ENCODE assay signal across 8 mouse cellular contexts in genomic region chr14:73382699-73383098, GRCm38 (mm10). TPM values are rescaled to one million over a fixed set of nuclear protein-coding genes. Genes with fewer than 3 reads are reported as not detected.
A peak's percentile ranks its signal among the peaks of the same experiment; 100 is the strongest.
DNase-seq lines count a peak whose midpoint lies in the region; ATAC-seq lines count a peak whose summit lies in the region.

No protein-coding gene starts in this region.

- peak; percentile 95 for DNase-seq in brain, adult 2 months (ENCODE audit: low read depth, low spot score)
- peak; percentile 37 for DNase-seq in heart, postnatal 4 days
- peak; percentile 40 to 58 for DNase-seq in layer of hippocampus, postnatal 25 days (ENCODE audit: extremely low spot score in 1 of 2, low spot score in 1 of 2)
- DNase-seq in lung, postnatal 14 days = peak; percentile 69
- DNase-seq in c-Kit-positive CD71-positive TER-119-positive erythroid progenitor cells, embryonic 14.5 days (ENCODE audit: low spot score) = no peak

- peaks cover 44% of the 10 kb centered on the region for H3K36me3 ChIP-seq in erythroblast, embryonic 14.5 days (ENCODE audit: control insufficient read depth)

- H3K4me3 ChIP-seq in erythroblast, embryonic 14.5 days (replicated peaks) = peak overlapping the region; percentile 74

- H3K27me3 ChIP-seq in erythroblast, embryonic 14.5 days (ENCODE audit: control insufficient read depth) = no peaks in the 10 kb centered on the region

- peaks cover 49% of the 10 kb centered on the region for H3K4me1 ChIP-seq in erythroblast, embryonic 14.5 days (ENCODE audit: control insufficient read depth)

- H3K9me3 ChIP-seq in erythroblast, embryonic 14.5 days (ENCODE audit: control insufficient read depth, low read length) = no peaks in the 10 kb centered on the region

- ATAC-seq in erythroblast, adult 5-6 weeks (replicated peaks; ENCODE audit: low FRiP score, poor library complexity, severe bottlenecking) = no peak
- peak; percentile 74 for ATAC-seq in frontal cortex, adult (ENCODE audit: low TSS enrichment)

RNA-seq across cellular contexts. Expression of gene Itm2b, which starts 2.4 kb away (rescaled TPM):
- 9.4 and 10.0 TPM in 2 replicates for polyA plus RNA-seq in erythroblast, embryonic 14.5 days (2012)
- 663 and 726 TPM in 2 replicates for total RNA-seq in erythroblast, adult 5-6 weeks (2015; ENCODE audit: low replicate concordance)
- total RNA-seq in erythroblast, adult 5-6 weeks (2017; ENCODE audit: low replicate concordance) = 538 and 746 TPM in 2 replicates
- total RNA-seq in heart, postnatal 4 days (2021) = 100 to 1,000 TPM; 441 to 466 TPM
- 1,000 to 10,000 TPM; 1,010 to 1,023 TPM for total RNA-seq in layer of hippocampus, postnatal 25 days (2021)

RNA-seq across cellular contexts. Expression of gene Rb1, which starts 57.1 kb away (rescaled TPM):
- 2.3 and 3.2 TPM in 2 replicates for polyA plus RNA-seq in erythroblast, embryonic 14.5 days (2012)
- 223 and 234 TPM in 2 replicates for total RNA-seq in erythroblast, adult 5-6 weeks (2015; ENCODE audit: low replicate concordance)
- total RNA-seq in erythroblast, adult 5-6 weeks (2017; ENCODE audit: low replicate concordance) = 215 and 334 TPM in 2 replicates
- total RNA-seq in heart, postnatal 4 days (2021) = 10 to 100 TPM; 16.9 to 19.2 TPM
- 10 to 100 TPM; 32.7 to 43.8 TPM for total RNA-seq in layer of hippocampus, postnatal 25 days (2021)

Comparison
In these comparisons a context has a peak if more than half of its experiments do, and no peak if none do; other contexts are left out.
1. RNA of gene Rb1, which starts 57.1 kb away (total RNA-seq): 215 to 334 TPM in erythroblast, adult 5-6 weeks; 32.7 to 43.8 TPM in layer of hippocampus, postnatal 25 days and 16.9 to 19.2 TPM in heart, postnatal 4 days; every median in the first group is over 4 times any median in the second.